Mouse (Mus musculus) hindbrain, embryonic 10.5 days (tissue): ENCODE data around the gene Itpr1. TPM values are rescaled to one million over a fixed set of nuclear protein-coding genes. Genes with fewer than 3 reads are reported as not detected.

Experiments used
- DNase-seq: peaks from one replicate; pipeline ENCODE4 v3.0.0-alpha.2; 2017; ENCODE audit warnings: low spot score
- H3K27ac ChIP-seq: fragments of 300-500 bp; sonication (generic); 2 replicates; pipeline ENCODE4 v1.5.1; 2016; ENCODE audit warnings: mild to moderate bottlenecking, moderate library complexity
- H3K27me3 ChIP-seq: fragments of 300-500 bp; sonication (generic); 2 replicates; pipeline ENCODE4 v1.6.1; 2016; ENCODE audit warnings: mild to moderate bottlenecking; ENCODE audit not compliant: poor library complexity, insufficient read depth, severe bottlenecking
- H3K36me3 ChIP-seq: fragments of 300-500 bp; sonication (generic); 2 replicates; pipeline ENCODE4 v1.6.1; 2016; ENCODE audit warnings: mild to moderate bottlenecking, moderate library complexity
- H3K4me1 ChIP-seq: fragments of 300-500 bp; sonication (generic); replicated peaks from 2 replicates; pipeline ENCODE4 v1.6.1; 2016; ENCODE audit warnings: mild to moderate bottlenecking
- H3K4me3 ChIP-seq: fragments of 300-500 bp; sonication (generic); 2 replicates; pipeline ENCODE4 v1.5.1; 2016; ENCODE audit warnings: mild to moderate bottlenecking, moderate library complexity
- H3K9me3 ChIP-seq: fragments of 300-500 bp; sonication (generic); 2 replicates; pipeline ENCODE4 v1.6.1; 2016; ENCODE audit warnings: mild to moderate bottlenecking, moderate library complexity
- WGBS: fragments of 180-500 bp; shearing (Covaris S2); methylation state at CpG from one replicate; pipeline ENCODE4 v1.1.7; 2016; 5-methylcytosine and 5-hydroxymethylcytosine counted together
- polyA plus RNA-seq: library from polyadenylated mRNA; unstranded; fragments of >200 nt; fragmentation: Nextera tagmentation; extraction: Ambion mirVana; gene quantifications from 2 replicates; pipeline ENCODE4 v1.2.1, GENCODE M21; 2016

Gene Itpr1
- polyA plus RNA-seq, 1 experiment from 2014 or later = 6.9 TPM

GRCm38 (mm10) chr6:108453618-108454017 lies 240.7 kb downstream of the Itpr1 start:
- Histone ChIP-seq H3K4me1 (peaks cover 51% of the 10 kb centered on the region), H3K4me3 (no peak overlapping the region), H3K36me3 (no peaks in the 10 kb centered on the region), H3K27ac (no peak overlapping the region), H3K27me3 (no peaks in the 10 kb centered on the region), H3K9me3 (no peaks in the 10 kb centered on the region)
- no peak for DNase-seq
- 88% methylated on average over 5 of the region's 5 CpGs for WGBS

DNA sequence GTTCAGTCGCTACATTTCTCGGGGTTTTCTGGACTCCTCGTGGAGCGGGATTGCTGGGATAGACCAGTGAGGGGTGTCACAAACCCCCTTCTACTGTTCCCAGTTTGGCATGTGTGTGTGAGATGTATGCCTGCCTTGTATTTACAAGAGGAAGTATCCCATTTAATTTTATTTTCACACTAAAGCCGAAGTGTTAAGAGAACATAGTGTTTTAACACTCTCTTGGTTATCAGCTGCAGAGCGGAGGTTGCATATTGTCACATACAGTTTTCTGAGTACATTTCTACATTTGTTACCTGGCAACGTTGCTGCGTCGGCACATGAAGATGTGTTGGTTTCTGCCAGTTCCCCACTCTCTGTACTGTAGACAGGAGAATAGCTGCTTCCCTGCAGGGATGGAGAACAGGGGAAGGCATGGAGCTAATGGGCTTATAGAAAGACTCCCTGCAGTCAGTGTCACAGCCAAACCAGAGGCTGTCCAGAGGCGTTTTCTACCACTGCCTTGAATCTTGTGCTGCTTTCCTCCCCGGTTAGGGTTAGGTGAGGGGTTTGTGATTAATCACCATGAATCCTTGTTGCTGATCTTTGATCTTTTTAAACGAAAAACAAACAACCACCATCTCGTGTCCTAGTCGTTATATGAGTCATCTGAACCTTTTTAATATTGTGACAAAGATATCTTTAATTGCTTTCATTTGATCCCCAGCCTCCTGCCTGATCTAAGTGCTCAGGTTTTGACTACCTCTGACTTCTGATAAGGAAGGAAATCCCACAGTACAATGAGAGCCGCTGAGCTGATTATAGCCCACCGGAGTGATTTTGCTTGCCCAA lies 241.4 kb downstream of the Itpr1 start:
- no peak overlapping the region for H3K27ac ChIP-seq
- DNase-seq = no peak
- H3K4me1 ChIP-seq = peaks cover 50% of the 10 kb centered on the region
- 72% methylated on average over 16 of the region's 16 CpGs for WGBS
- no peaks in the 10 kb centered on the region for H3K36me3 ChIP-seq
- no peaks in the 10 kb centered on the region for H3K27me3 ChIP-seq
- no peaks in the 10 kb centered on the region for H3K9me3 ChIP-seq
- H3K4me3 ChIP-seq = no peak overlapping the region

DNA sequence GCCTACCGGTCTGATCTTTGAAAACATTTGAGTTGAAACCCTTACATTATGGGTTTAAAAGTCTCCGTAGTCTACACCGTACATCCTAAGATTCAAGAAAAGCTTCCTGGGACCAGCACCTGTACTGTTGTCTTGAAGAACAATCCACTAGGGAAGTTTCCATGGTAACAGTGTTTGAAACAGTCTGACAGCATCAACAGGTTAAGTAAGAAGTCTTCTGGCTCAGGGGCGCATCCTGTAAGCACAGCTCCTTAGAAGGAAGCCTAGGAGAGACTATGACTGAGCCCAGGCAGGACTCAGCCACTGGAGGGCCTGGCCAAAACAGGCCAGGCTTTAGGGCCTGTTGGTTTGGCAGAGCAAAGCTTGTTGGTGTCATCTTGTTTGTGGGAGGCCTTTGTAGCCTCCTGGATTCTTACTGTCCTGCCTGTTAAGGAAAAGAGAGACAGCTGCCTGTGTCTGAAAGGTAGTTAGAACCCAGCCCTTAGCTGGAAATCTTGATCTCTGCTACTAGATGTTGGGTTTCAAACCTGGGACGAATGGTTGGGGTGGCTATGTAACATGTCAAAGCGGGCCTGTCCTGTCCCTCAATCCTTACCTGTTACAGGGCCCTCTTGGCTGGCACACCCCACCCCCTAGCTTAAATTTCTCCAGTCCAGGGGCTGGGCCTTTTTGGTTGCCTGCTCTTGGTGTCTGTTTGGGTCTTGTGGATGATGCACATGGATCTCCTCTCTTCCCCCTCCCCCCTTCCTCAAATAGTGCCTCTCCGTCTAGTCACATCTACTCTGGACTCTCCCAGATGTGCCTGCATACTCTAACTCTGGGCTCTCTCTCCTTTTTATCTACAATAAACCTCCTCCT lies 242.3 kb downstream of the Itpr1 start:
- 82% methylated on average over 7 of the region's 7 CpGs for WGBS
- Histone ChIP-seq H3K27ac (0 out of 2 replicates have a peak overlapping the region, but pooled peaks have one; percentile 30), H3K4me1 (peaks cover 54% of the 10 kb centered on the region), H3K27me3 (no peaks in the 10 kb centered on the region), H3K9me3 (no peaks in the 10 kb centered on the region), H3K4me3 (no peak overlapping the region), H3K36me3 (no peaks in the 10 kb centered on the region)
- no peak for DNase-seq

DNA sequence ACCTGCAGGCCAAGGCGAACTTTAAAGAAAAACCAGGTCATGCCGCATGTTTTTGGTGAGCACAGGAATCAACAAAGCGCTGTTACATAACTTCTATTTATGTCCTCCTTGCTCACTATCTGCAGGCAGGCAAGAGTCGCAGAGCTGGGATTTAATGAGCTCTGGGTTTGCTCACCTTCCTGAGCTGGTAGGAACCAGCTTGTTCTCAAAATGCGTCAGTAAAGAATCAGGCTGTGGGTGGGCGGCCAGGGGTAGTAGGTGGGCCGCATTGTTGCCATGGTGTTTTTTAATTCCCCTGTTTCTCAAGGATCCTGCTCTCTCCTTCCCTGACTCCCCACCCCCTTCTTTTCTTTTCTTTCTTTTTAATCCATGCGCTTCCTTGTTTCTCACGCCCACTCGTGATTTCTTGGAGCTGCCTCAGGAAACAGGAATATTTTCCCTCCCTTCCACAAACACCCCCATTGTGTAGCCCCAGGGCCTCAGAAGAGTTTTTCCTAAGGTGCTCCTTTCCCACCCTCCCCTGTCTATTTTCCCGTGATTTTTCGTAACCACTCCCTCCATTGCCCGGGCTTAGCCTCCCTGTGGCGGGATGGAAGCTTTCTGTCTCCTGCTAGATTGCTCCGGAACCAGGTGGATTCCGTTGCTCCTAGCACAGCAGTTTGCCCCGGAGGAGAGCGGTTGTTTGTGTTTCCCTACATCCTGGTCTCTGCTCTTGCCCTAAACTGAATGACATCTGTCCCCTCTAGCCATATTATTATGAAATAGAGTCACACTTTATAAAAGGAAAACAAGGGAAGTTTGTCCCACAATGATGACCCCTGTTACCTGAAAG lies 243.6 kb downstream of the Itpr1 start:
- WGBS = 7% methylated on average over 18 of the region's 18 CpGs
- H3K36me3 ChIP-seq = no peaks in the 10 kb centered on the region
- H3K4me1 ChIP-seq = peaks cover 54% of the 10 kb centered on the region
- peak overlapping the region; percentile 37 for H3K4me3 ChIP-seq
- no peaks in the 10 kb centered on the region for H3K9me3 ChIP-seq
- DNase-seq = peak; percentile 35
- no peaks in the 10 kb centered on the region for H3K27me3 ChIP-seq
- peak overlapping the region; percentile 72 for H3K27ac ChIP-seq

DNA sequence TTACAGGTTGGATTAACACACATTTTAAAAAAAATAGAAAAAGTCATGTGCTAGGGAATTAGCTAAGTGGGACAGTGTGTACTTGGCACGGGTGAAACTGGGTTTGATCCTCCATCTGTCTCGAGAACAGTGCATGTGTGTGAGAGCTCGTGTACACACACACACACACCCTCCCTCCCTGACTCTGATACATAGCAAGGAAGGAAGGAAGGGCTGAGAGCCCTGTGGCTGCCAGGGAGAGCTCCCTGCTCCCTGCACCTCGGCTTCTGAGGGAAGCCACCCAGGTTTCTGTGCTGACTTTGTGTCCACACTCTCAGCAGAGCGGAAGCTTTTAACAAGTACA lies 244.1 kb downstream of the Itpr1 start:
- Histone ChIP-seq H3K27me3 (no peaks in the 10 kb centered on the region), H3K4me1 (peaks cover 54% of the 10 kb centered on the region), H3K36me3 (no peaks in the 10 kb centered on the region), H3K4me3 (no peak overlapping the region), H3K27ac (peak overlapping the region; percentile 72), H3K9me3 (no peaks in the 10 kb centered on the region)
- DNase-seq = peak; percentile 22
- 10% methylated on average over 5 of the region's 5 CpGs for WGBS

- 62% methylated on average over 14 of the region's 14 CpGs for WGBS
- Histone ChIP-seq H3K9me3 (no peaks in the 10 kb centered on the region), H3K4me3 (no peak overlapping the region), H3K36me3 (no peaks in the 10 kb centered on the region), H3K4me1 (peaks cover 54% of the 10 kb centered on the region), H3K27ac (peak overlapping the region; percentile 40; the same call in 1 of the 2 replicates), H3K27me3 (no peaks in the 10 kb centered on the region)
- no peak for DNase-seq
Observed at GRCm38 (mm10) chr6:108457516-108458181, 244.8 kb downstream of the Itpr1 start.

- DNase-seq = no peak
- H3K36me3 ChIP-seq = no peaks in the 10 kb centered on the region
- H3K27me3 ChIP-seq = no peaks in the 10 kb centered on the region
- no peak overlapping the region for H3K4me3 ChIP-seq
- 49% methylated on average over 2 of the region's 2 CpGs for WGBS
- peak overlapping the region; percentile 40; the same call in 1 of the 2 replicates for H3K27ac ChIP-seq
- peaks cover 54% of the 10 kb centered on the region for H3K4me1 ChIP-seq
- H3K9me3 ChIP-seq = no peaks in the 10 kb centered on the region
Observed at GRCm38 (mm10) chr6:108458182-108458571, 245.3 kb downstream of the Itpr1 start.

DNA sequence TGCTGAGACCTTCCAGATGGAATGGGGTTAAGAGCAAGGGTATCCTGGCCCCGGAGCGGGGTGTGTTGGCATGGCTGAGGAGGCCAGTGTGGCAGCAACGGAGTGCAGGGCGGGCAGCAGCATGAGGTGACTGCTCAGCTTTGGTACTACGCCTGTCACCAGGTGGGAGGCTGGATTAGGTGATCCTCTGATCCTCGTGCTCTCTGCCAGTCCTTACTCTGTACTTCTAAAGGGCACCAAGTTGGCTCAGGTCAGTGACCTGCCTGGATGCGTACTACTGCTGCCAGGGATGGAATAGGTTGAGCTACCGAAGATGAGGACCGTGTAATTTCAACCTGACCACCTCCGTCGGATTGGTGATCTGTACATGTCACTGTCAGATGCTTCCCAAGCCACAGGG lies 245.9 kb downstream of the Itpr1 start:
- DNase-seq = no peak
- Histone ChIP-seq H3K4me3 (no peak overlapping the region), H3K4me1 (peaks cover 54% of the 10 kb centered on the region), H3K27ac (no peak overlapping the region; the same call in 1 of the 2 replicates), H3K36me3 (no peaks in the 10 kb centered on the region), H3K9me3 (no peaks in the 10 kb centered on the region), H3K27me3 (no peaks in the 10 kb centered on the region)
- 88% methylated on average over 11 of the region's 11 CpGs for WGBS

GRCm38 (mm10) chr6:108464308-108464979 lies 251.5 kb downstream of the Itpr1 start:
- Histone ChIP-seq H3K4me3 (no peak overlapping the region), H3K36me3 (no peaks in the 10 kb centered on the region), H3K4me1 (peaks cover 12% of the 10 kb centered on the region), H3K27me3 (no peaks in the 10 kb centered on the region), H3K9me3 (no peaks in the 10 kb centered on the region), H3K27ac (no peak overlapping the region)
- 95% methylated on average over 8 of the region's 8 CpGs for WGBS
- no peak for DNase-seq

DNA sequence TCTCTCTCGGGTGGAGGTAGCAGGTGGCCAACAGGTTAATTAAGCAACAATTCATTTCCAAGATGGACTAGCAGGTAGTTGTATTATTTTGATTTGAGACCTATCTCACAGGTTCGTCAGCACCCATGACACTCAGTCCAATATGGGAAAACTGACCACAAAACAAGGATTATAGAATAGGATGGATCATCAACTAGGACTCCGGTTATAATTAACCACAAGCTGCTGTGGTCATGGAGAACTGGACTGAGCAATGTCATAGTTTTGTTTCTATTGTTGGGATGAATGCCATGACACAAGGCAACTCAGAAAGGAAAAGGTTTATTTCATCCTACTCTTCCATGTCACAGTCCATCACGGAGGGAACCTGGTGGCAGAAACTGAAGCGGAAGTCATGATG lies 252.3 kb downstream of the Itpr1 start:
- Histone ChIP-seq H3K4me3 (no peak overlapping the region), H3K36me3 (no peaks in the 10 kb centered on the region), H3K9me3 (no peaks in the 10 kb centered on the region), H3K27ac (no peak overlapping the region), H3K4me1 (peaks cover 10% of the 10 kb centered on the region), H3K27me3 (no peaks in the 10 kb centered on the region)
- 94% methylated on average over 5 of the region's 5 CpGs for WGBS
- no peak for DNase-seq

DNA sequence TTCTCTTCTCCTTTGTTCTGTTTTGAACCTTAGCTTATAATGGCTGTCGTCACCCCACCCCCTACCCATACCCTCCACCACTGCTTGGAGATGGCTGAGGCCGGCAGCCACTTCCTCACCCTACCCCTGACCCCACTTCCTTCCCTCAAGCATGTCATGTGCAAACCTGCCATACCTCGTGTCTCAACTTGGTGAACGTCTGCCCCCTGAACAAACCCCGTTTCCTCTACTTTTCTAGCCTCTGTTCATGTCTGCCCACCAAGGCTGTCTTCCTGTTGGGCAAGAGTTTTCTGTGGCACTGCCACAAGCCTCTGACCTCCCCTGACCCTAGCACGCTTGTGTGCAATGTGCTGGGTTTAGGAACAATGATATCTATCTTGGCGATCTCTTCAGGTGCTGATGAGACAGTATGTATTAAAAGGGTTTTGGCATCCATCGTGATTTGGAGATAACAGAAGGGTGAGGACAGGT lies 253.2 kb downstream of the Itpr1 start:
- no peak for DNase-seq
- Histone ChIP-seq H3K27ac (no peak overlapping the region), H3K4me1 (peaks cover 10% of the 10 kb centered on the region), H3K36me3 (no peaks in the 10 kb centered on the region), H3K9me3 (no peaks in the 10 kb centered on the region), H3K4me3 (no peak overlapping the region), H3K27me3 (no peaks in the 10 kb centered on the region)
- 73% methylated on average over 8 of the region's 8 CpGs for WGBS
